Mouse (Mus musculus): ENCODE results near the gene Thsd4.

Gene Thsd4

GRCm38 (mm10) chr9:60264586-60265325 lies 257.1 kb downstream of the Thsd4 start:
- no peak for DNase-seq (ENCODE audit: low read depth)

GRCm38 (mm10) chr9:60262515-60263140 lies 259.2 kb downstream of the Thsd4 start:
- DNase-seq (ENCODE audit: low read depth) = no peak

DNA sequence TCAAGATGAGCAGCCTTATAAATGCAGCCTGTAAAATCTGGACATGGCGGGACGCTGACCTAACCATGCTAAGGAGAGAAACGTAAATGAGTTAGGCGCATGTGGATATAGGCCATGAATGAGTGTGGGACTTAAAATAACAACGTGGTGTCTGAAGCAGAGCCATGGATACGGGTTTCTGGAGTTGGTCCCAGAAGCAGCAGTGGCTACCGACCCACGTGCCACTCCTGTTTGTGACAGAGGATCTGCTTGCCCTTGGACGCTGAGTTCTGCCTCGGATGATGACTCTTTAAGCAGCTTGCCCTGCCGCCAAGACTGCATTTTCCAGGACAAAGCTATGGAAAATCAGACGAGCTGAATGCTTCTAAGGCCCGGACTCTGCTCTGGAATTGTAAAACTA lies 262.2 kb downstream of the Thsd4 start:
- no peak for DNase-seq (ENCODE audit: low read depth)

DNA sequence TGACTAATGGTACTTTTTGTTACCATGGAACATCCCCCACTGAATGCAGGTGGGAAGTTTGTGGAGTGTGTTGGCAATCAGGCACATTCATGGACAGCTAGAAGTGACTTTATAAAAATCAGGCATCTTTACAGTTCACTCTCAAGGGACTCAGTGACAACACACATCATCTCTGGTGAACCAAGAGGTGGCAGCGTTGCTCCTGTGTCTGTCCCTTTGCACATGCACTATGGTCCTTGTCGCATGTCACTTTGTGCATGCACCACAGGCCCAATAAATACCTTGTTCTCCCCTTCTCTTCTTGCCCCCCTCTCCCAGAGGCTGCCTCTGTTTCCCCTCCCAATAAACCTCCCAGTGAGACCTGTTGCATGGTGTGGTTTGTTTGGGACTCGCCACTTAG lies 270.1 kb downstream of the Thsd4 start:
- no peak for DNase-seq (ENCODE audit: low read depth)

DNA sequence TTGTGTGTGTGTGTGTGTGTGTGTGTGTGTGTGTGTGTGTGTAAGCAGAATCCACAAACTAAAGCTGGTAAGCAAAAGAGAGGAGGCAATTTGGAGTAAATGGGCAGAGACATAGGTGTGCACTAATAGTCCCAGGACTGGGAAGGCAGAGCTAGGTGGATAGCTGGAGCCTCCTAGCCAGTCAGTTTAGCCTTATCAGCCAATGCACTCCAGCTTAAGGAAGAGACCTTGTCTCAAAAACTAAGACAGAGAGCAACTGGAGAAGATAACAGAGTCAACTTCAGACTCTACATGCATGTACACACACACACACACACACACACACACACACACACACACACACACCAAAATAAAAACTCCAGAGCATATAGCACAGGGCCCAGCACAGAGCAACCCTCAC lies 271.4 kb downstream of the Thsd4 start:
- DNase-seq (ENCODE audit: low read depth) = no peak

GRCm38 (mm10) chr9:60247998-60248397 lies 273.8 kb downstream of the Thsd4 start:
- no peak for DNase-seq (ENCODE audit: low read depth)

GRCm38 (mm10) chr9:60244943-60245342 lies 276.9 kb downstream of the Thsd4 start:
- peak; percentile 79 for DNase-seq (ENCODE audit: low read depth)

- DNase-seq (ENCODE audit: low read depth) = peak; percentile 11
Observed at GRCm38 (mm10) chr9:60243503-60243902, 278.3 kb downstream of the Thsd4 start.

DNA sequence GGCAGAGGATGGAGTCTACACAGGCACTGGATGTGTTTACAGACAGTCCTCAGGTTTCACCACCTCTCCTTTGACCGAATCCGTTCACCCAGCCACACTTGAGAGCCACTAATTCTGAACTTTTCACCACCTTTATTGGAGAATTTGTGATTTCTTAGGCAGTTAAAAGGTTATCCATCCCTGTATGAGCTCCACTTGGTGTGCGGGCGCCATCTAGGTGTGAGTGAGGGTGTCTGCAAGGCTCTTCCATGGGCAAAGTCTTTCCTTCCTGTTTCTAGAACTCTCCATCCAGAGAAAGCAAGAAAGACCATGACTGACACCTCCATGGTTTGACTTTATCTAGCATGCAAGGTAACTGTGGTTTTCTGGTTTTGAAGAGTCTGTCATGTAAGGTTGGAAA lies 284.2 kb downstream of the Thsd4 start:
- DNase-seq (ENCODE audit: low read depth) = peak; percentile 55

- no peak for DNase-seq (ENCODE audit: low read depth)
Observed at GRCm38 (mm10) chr9:60236155-60236554, 285.7 kb downstream of the Thsd4 start.

DNA sequence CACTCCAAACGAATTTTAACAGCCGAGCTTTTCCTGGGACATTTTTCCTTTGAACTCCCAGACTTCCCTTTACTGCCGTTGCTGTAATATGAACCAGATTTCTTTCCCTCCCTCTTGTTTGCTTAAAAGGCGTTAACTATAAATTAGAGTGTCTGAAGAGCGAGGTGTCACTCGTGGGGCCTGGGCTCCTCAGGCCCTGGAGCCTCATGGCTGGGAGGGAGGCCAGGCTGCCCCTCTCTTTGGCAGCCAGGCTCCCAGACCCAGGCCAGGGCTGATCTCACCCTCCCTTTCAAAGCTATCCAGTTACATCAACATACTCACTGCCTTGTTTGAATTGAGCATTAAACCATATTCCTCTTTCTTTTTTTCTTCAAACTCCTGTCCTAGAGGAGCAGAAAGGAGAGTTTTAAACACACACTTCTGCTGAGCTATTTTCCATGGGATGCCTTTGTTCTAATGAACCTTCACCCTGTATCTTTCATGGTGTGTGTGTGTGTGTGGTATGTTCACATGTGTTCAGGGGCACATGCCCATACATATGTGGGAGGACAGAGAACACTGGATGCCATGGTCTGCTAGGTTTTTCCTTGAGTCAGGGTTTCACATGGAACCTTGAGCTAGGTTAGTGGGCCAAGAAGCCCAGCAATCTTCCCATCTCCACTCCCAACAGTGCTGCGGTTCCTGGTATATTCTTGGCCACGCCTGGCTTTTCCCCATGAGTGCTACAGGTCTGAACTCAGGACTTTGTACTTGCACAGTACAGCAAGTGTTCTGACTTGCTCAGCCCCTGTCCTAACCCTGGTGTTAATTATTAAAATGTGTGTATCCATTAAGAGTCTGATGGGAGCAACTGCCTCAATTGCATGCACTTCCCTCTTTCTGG lies 287.4 kb downstream of the Thsd4 start:
- DNase-seq (ENCODE audit: low read depth) = peak; percentile 9

GRCm38 (mm10) chr9:60231981-60232881 lies 289.6 kb downstream of the Thsd4 start:
- DNase-seq (ENCODE audit: low read depth) = no peak

- DNase-seq (ENCODE audit: low read depth) = no peak
Observed at GRCm38 (mm10) chr9:60229496-60229895, 292.4 kb downstream of the Thsd4 start.

DNA sequence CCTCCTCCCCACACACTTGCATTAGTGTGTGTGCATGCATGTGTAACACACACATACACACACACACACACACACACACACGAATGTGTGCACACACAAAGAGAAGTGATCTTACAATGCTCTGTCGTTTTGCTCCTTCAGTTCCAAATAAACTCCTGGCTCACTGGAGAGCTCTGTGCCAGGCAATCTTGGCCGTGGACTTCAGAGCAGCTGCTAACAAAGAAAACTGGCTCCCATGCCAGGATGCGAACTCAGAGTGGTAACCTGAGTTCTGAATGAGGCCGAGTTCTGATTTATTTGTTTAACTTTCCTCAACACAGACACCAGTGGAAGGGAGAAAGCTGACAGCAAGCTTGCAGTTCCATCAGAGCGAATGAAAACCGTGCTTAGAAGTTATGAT lies 294.1 kb downstream of the Thsd4 start:
- DNase-seq (ENCODE audit: low read depth) = no peak

DNA sequence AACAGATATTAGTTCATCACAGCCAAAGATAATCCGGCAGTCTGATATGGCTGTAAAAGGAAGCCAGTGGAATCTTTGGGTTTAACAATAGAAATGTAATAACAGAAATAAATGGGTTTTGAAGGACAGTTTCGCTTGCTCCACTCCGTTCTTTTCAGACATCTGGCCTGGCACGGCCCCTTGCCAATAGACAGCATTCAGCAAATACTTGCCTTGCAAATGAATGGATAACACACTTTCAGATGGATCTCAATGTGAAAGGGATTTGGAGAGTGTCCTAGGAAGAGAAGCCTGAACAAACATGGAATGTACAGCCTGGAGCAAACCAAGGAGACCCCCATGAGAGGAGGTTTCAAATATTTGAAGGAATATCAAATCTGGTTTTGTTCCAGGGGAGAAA lies 295.2 kb downstream of the Thsd4 start:
- no peak for DNase-seq (ENCODE audit: low read depth)

DNA sequence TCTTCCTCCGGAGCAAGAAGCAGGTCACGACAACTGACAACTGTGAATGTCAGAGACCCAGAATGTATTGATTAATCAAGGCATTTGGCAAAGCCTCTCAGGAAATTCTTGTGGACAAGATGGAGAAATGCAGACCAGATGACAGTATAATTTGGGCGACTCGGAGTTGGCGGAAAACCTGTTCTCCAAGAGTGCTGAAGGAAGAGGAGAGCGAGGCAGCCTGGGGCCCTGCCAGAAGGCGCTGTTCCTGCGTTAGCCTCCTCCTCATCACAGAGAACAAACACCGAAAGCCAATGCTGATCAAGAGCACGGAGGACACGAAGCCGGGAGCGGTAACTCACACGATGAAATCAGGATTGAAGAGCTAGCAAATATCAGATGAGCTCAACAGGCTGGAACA lies 295.7 kb downstream of the Thsd4 start:
- no peak for DNase-seq (ENCODE audit: low read depth)

GRCm38 (mm10) chr9:60225453-60225852 lies 296.4 kb downstream of the Thsd4 start:
- DNase-seq (ENCODE audit: low read depth) = peak; percentile 27

GRCm38 (mm10) chr9:60224039-60224695 lies 297.7 kb downstream of the Thsd4 start:
- no peak for DNase-seq (ENCODE audit: low read depth)

- no peak for DNase-seq (ENCODE audit: low read depth)
Observed at GRCm38 (mm10) chr9:60220431-60220830, 301.4 kb downstream of the Thsd4 start.

GRCm38 (mm10) chr9:60218396-60218795 lies 303.4 kb downstream of the Thsd4 start:
- DNase-seq (ENCODE audit: low read depth) = no peak

DNA sequence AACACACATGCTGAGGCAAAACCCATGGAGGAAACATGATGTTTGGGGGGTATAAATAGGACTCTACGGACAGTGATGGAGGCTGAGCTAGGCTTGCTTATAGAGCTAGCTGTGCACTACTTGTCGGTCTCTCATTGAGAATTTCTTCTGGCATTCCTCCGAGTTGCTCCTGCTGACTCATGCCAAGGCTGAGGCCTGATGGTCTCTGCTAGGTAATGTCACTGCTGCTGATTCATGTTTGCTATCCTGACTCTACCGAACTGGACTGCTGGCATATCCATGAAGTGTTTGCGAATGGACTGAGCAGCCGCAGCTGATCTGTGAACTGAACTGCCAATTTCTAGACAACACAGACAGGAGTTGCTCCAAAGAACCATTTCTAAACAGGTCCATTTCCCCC lies 305.8 kb downstream of the Thsd4 start:
- peak; percentile 15 for DNase-seq (ENCODE audit: low read depth)
